ENCODE assay signal across 22 mouse cellular contexts in genomic region chr11:4862730-4863129, GRCm38 (mm10). TPM values are rescaled to one million over a fixed set of nuclear protein-coding genes. Genes with fewer than 3 reads are reported as not detected.
DNase-seq lines count a peak whose midpoint lies in the region; ATAC-seq lines count a peak whose summit lies in the region.
"Had no signal": no experiment of that assay in that cellular context is flagged by ENCODE, and none has a peak within 500 bp of the region (broad histone marks: within the 10 kb centered on the region; RNA-seq: fewer than 3 reads in every experiment).

No protein-coding gene starts in this region.

- no peak for DNase-seq in limb, embryonic 10.5 days (ENCODE audit: low spot score)
- DNase-seq in R1 (ENCODE audit: low read depth, low spot score) (peak; percentile 51), MN1 (ENCODE audit: low spot score) (no peak)
- DNase-seq in embryonic facial prominence, embryonic 14.5 days (ENCODE audit: low spot score) = no peak
- no peak for DNase-seq in heart, adult 11 months
- no peak for DNase-seq in embryo, embryonic 10 days (ENCODE audit: low spot score)
- DNase-seq: adrenal gland, adult 8-10 months; adrenal gland, postnatal 25 days; cerebellum, adult 11-12 months; cerebellum, adult 9-10 months; cerebellum, postnatal 14 days; gastrocnemius, postnatal 25 days had no signal

- H3K4me2 ChIP-seq in limb, embryonic 12.5 days = no peak overlapping the region
- H3K4me2 ChIP-seq in embryonic facial prominence, embryonic 14.5 days (ENCODE audit: low read depth, low read length) = peak overlapping the region; percentile 17
- H3K4me2 ChIP-seq: forebrain, embryonic 12.5 days; forebrain, embryonic 15.5 days; heart, embryonic 11.5 days; hindbrain, embryonic 12.5 days; hindbrain, embryonic 15.5 days had no signal

- no peaks in the 10 kb centered on the region for H3K27me3 ChIP-seq in limb, embryonic 12.5 days
- no peaks in the 10 kb centered on the region for H3K27me3 ChIP-seq in limb, embryonic 10.5 days (ENCODE audit: low read depth, poor library complexity, severe bottlenecking)
- H3K27me3 ChIP-seq in embryonic facial prominence, embryonic 14.5 days (replicated peaks; ENCODE audit: control insufficient read depth, insufficient read depth, low read length) = no peaks in the 10 kb centered on the region
- H3K27me3 ChIP-seq: embryonic facial prominence, embryonic 15.5 days; forebrain, embryonic 15.5 days; hindbrain, embryonic 12.5 days; hindbrain, embryonic 15.5 days had no signal

- no peak for ATAC-seq in limb, embryonic 12.5 days (ENCODE audit: insufficient number of reproducible peaks, insufficient read depth, low FRiP score, low TSS enrichment, low read depth)
- no peak for ATAC-seq in embryonic facial prominence, embryonic 14.5 days (ENCODE audit: low read depth)
- ATAC-seq: activated CD4-positive, CD25-positive, alpha-beta regulatory T cell, adult 4 months; forebrain, embryonic 15.5 days; intestine, postnatal 0 days had no signal

- no peak overlapping the region for H3K4me3 ChIP-seq in limb, embryonic 12.5 days (replicated peaks)
- H3K4me3 ChIP-seq in limb, embryonic 10.5 days = no peak overlapping the region
- H3K4me3 ChIP-seq in embryonic facial prominence, embryonic 14.5 days (ENCODE audit: low read depth, low read length) = no peak overlapping the region
- H3K4me3 ChIP-seq: embryonic facial prominence, embryonic 15.5 days; forebrain, embryonic 12.5 days; forebrain, embryonic 15.5 days; hindbrain, embryonic 12.5 days; hindbrain, embryonic 15.5 days had no signal

- 0 out of 2 replicates have a peak overlapping the region, but pooled peaks have one; percentile 83 for H3K27ac ChIP-seq in limb, embryonic 12.5 days
- H3K27ac ChIP-seq in limb, embryonic 10.5 days = no peak overlapping the region
- H3K27ac ChIP-seq in embryonic facial prominence, embryonic 14.5 days (replicated peaks; ENCODE audit: low read depth, low read length) = no peak overlapping the region
- H3K27ac ChIP-seq: forebrain, embryonic 12.5 days; forebrain, embryonic 15.5 days; hindbrain, embryonic 12.5 days; hindbrain, embryonic 15.5 days had no signal

- WGBS in limb, embryonic 12.5 days = 95% methylated on average over 1 of the region's 1 CpGs
- WGBS in limb, embryonic 10.5 days = 90% methylated on average over 1 of the region's 1 CpGs
- WGBS in embryonic facial prominence, embryonic 14.5 days = 88% methylated on average over 1 of the region's 1 CpGs

- H3K36me3 ChIP-seq in limb, embryonic 12.5 days = no peaks in the 10 kb centered on the region
- H3K36me3 ChIP-seq in limb, embryonic 10.5 days = no peaks in the 10 kb centered on the region
- H3K36me3 ChIP-seq in embryonic facial prominence, embryonic 14.5 days (ENCODE audit: control insufficient read depth, insufficient read depth, low read length) = no peaks in the 10 kb centered on the region
- H3K36me3 ChIP-seq: embryonic facial prominence, embryonic 15.5 days; forebrain, embryonic 12.5 days; forebrain, embryonic 15.5 days; G1E; hindbrain, embryonic 12.5 days; hindbrain, embryonic 15.5 days had no signal

- H3K4me1 ChIP-seq in limb, embryonic 12.5 days (replicated peaks) = peaks cover 16% of the 10 kb centered on the region
- H3K4me1 ChIP-seq in limb, embryonic 10.5 days = peaks cover 14% of the 10 kb centered on the region; the same call in 1 of the 2 replicates
- H3K4me1 ChIP-seq in embryonic facial prominence, embryonic 14.5 days (ENCODE audit: control insufficient read depth, insufficient read depth, low read length) = peaks cover 14% of the 10 kb centered on the region
- H3K4me1 ChIP-seq: forebrain, embryonic 12.5 days; forebrain, embryonic 15.5 days; hindbrain, embryonic 15.5 days had no signal

- H3K9me3 ChIP-seq in limb, embryonic 12.5 days = no peaks in the 10 kb centered on the region
- H3K9me3 ChIP-seq in limb, embryonic 10.5 days (replicated peaks) = no peaks in the 10 kb centered on the region
- no peaks in the 10 kb centered on the region for H3K9me3 ChIP-seq in embryonic facial prominence, embryonic 14.5 days (ENCODE audit: control insufficient read depth, low read length)
- H3K9me3 ChIP-seq: embryonic facial prominence, embryonic 15.5 days; forebrain, embryonic 12.5 days; forebrain, embryonic 15.5 days; G1E; hindbrain, embryonic 12.5 days; hindbrain, embryonic 15.5 days had no signal

- H3K9ac ChIP-seq in limb, embryonic 12.5 days (replicated peaks) = no peak overlapping the region
- no peak overlapping the region for H3K9ac ChIP-seq in embryonic facial prominence, embryonic 14.5 days (ENCODE audit: low read depth, low read length)
- H3K9ac ChIP-seq: embryonic facial prominence, embryonic 15.5 days; forebrain, embryonic 12.5 days; forebrain, embryonic 15.5 days; hindbrain, embryonic 12.5 days; hindbrain, embryonic 15.5 days had no signal

RNA-seq across cellular contexts. Expression of gene Nipsnap1, which starts 11.0 kb away (rescaled TPM):
- polyA plus RNA-seq in limb, embryonic 12.5 days (2016; fragmentation: Nextera tagmentation; extraction: Ambion mirVana) = 85.8 and 87.1 TPM in 2 replicates
- 75.9 and 84.2 TPM in 2 replicates for polyA plus RNA-seq in limb, embryonic 10.5 days (2016; fragmentation: Nextera tagmentation; extraction: Ambion mirVana)
- polyA plus RNA-seq in embryonic facial prominence, embryonic 14.5 days (2014; fragmentation: Nextera tagmentation; extraction: Ambion mirVana) = 32.1 and 41.4 TPM in 2 replicates

RNA-seq across cellular contexts. Expression of gene Nf2, which starts 13.4 kb away (rescaled TPM):
- polyA plus RNA-seq in limb, embryonic 12.5 days (2016; fragmentation: Nextera tagmentation; extraction: Ambion mirVana) = 59.8 and 68.0 TPM in 2 replicates
- polyA plus RNA-seq in limb, embryonic 10.5 days (2016; fragmentation: Nextera tagmentation; extraction: Ambion mirVana) = 61.4 and 63.8 TPM in 2 replicates
- polyA plus RNA-seq in embryonic facial prominence, embryonic 14.5 days (2014; fragmentation: Nextera tagmentation; extraction: Ambion mirVana) = 40.5 and 43.1 TPM in 2 replicates

RNA-seq across cellular contexts. Expression of gene Thoc5, which starts 32.4 kb away (rescaled TPM):
- polyA plus RNA-seq in limb, embryonic 12.5 days (2016; fragmentation: Nextera tagmentation; extraction: Ambion mirVana) = 40.3 and 44.3 TPM in 2 replicates
- polyA plus RNA-seq in limb, embryonic 10.5 days (2016; fragmentation: Nextera tagmentation; extraction: Ambion mirVana) = 46.3 and 47.5 TPM in 2 replicates
- polyA plus RNA-seq in embryonic facial prominence, embryonic 14.5 days (2014; fragmentation: Nextera tagmentation; extraction: Ambion mirVana) = 27.9 and 32.3 TPM in 2 replicates
